Mouse (Mus musculus) megakaryocyte-erythroid progenitor cell, adult 5-6 weeks (primary cell): Measurements from ENCODE around the gene Pwwp2b. TPM values are rescaled to one million over a fixed set of nuclear protein-coding genes. Genes with fewer than 3 reads are reported as not detected.

Source experiments
- ATAC-seq: replicated peaks from 2 replicates; pipeline ENCODE4 v1.8.0; 2016; ENCODE audit warnings: mild to moderate bottlenecking, inconsistent platforms; ENCODE audit not compliant: severe bottlenecking, poor library complexity, low FRiP score, low TSS enrichment
- total RNA-seq, 2 experiments: library from RNA; stranded (forward) in 1 of 2; stranded (reverse) in 1 of 2; fragments of 200-1000, 215-1000 nt in 1 of 2; fragments of >200 nt in 1 of 2; fragmentation: Nextera tagmentation in 1 of 2; gene quantifications; 2 replicates each; pipeline ENCODE4 v1.2.3; 2014 to 2017

Gene Pwwp2b
- total RNA-seq, 2 experiments from 2014 or later = 1.1 to 2.4 TPM

DNA sequence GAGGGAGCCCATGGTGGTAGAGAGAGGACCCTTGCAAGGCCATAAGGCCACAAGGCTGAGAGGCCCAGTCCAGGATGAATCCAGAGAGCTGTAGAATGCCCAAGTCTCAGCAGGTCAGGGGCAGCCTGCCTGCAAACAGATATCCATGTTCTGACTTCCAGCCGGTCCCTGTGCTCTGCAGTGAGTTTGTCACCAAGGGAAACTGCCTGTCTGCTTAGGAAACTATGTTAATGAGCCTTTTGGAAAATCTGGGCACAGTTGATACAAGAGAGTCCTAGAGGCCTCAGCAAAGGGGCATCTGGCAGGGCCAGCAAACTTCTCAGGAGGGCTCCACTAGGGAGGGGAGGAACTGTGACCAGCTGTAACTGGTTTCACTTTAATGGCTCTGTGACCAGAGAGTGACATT is 70.7 kb downstream of the Pwwp2b start:
- ATAC-seq = no peak

Other genes starting within 250 kb of the Pwwp2b start
- gene Dpysl4, start 162.5 kb upstream of the Pwwp2b start, total RNA-seq (2014; fragmentation: Nextera tagmentation) = not detected in 2 replicates
- gene Dpysl4, start 162.5 kb upstream of the Pwwp2b start, total RNA-seq (2017) = not detected in 2 replicates
- gene Lrrc27, start 35.5 kb upstream of the Pwwp2b start, total RNA-seq (2014; fragmentation: Nextera tagmentation) = 2.4 TPM in 1 of 2 replicates, not detected in the other
- gene Lrrc27, start 35.5 kb upstream of the Pwwp2b start, total RNA-seq (2017) = 0.56 and 1.4 TPM in 2 replicates
- not detected in 2 replicates for gene Stk32c, start 35.2 kb upstream of the Pwwp2b start, total RNA-seq (2014; fragmentation: Nextera tagmentation)
- gene Stk32c, start 35.2 kb upstream of the Pwwp2b start, total RNA-seq (2017) = 0.88 TPM in 1 of 2 replicates, not detected in the other
- gene Inpp5a, start 140.6 kb downstream of the Pwwp2b start, total RNA-seq (2014; fragmentation: Nextera tagmentation) = 4.6 and 8.2 TPM in 2 replicates
- gene Inpp5a, start 140.6 kb downstream of the Pwwp2b start, total RNA-seq (2017) = 3.2 and 4.9 TPM in 2 replicates